Mouse (Mus musculus) thymus, adult 2 months (tissue): ENCODE data around the gene Ctdsp1. TPM values are rescaled to one million over a fixed set of nuclear protein-coding genes. Genes with fewer than 3 reads are reported as not detected.

Source experiments
- DNase-seq: peaks from one replicate; pipeline ENCODE4 v3.0.0; 2021
- H3K27ac ChIP-seq: fragments of 200-500 bp; 2 replicates; pipeline ENCODE4 v1.5.1; 2012; ENCODE audit warnings: low read length, control low read depth; ENCODE audit not compliant: control insufficient read depth, insufficient read depth
- H3K27me3 ChIP-seq: fragments of 200-500 bp; 2 replicates; pipeline ENCODE4 v1.6.1; 2012; ENCODE audit warnings: mild to moderate bottlenecking, low read length, moderate library complexity, mixed read lengths; ENCODE audit not compliant: control insufficient read depth, insufficient read depth
- H3K36me3 ChIP-seq: fragments of 200-500 bp; 2 replicates; pipeline ENCODE4 v1.6.1; 2012; ENCODE audit warnings: mild to moderate bottlenecking, low read length, moderate library complexity; ENCODE audit not compliant: control insufficient read depth, insufficient read depth
- H3K4me1 ChIP-seq: fragments of 200-500 bp; replicated peaks from 2 replicates; pipeline ENCODE4 v1.6.1; 2012; ENCODE audit warnings: low read length; ENCODE audit not compliant: control insufficient read depth, insufficient read depth
- H3K4me3 ChIP-seq: fragments of 200-500 bp; 2 replicates; pipeline ENCODE4 v1.5.1; 2012; ENCODE audit warnings: mild to moderate bottlenecking, low read length, control low read depth, moderate library complexity; ENCODE audit not compliant: control insufficient read depth, insufficient read depth
- CTCF ChIP-seq: fragments of 200-500 bp; IDR thresholded peaks from 2 replicates; pipeline ENCODE4 v1.5.1; 2012; ENCODE audit warnings: mild to moderate bottlenecking, control low read depth, low read length, moderate library complexity, borderline replicate concordance; ENCODE audit not compliant: control insufficient read depth, poor library complexity, insufficient read depth; ENCODE audit errors: extremely low read depth
- POLR2A ChIP-seq: fragments of 200-500 bp; IDR thresholded peaks from 2 replicates; pipeline ENCODE4 v1.6.1; 2012; ENCODE audit warnings: mild to moderate bottlenecking, low read length, control low read depth, moderate library complexity; ENCODE audit not compliant: control insufficient read depth, poor library complexity, insufficient read depth; ENCODE audit errors: extremely low read depth
- WGBS: fragments of 180-500 bp; shearing (Covaris S2); methylation state at CpG from one replicate; pipeline ENCODE4 v1.1.7; 2018; 5-methylcytosine and 5-hydroxymethylcytosine counted together
- polyA plus RNA-seq: library from polyadenylated mRNA; depleted of rRNA; stranded (reverse); fragments of >200 nt; gene quantifications from 2 replicates; pipeline ENCODE4 v1.2.3, GENCODE M21; 2012

Ctdsp1 gene
- polyA plus RNA-seq, 1 experiment: 201 TPM

DNA sequence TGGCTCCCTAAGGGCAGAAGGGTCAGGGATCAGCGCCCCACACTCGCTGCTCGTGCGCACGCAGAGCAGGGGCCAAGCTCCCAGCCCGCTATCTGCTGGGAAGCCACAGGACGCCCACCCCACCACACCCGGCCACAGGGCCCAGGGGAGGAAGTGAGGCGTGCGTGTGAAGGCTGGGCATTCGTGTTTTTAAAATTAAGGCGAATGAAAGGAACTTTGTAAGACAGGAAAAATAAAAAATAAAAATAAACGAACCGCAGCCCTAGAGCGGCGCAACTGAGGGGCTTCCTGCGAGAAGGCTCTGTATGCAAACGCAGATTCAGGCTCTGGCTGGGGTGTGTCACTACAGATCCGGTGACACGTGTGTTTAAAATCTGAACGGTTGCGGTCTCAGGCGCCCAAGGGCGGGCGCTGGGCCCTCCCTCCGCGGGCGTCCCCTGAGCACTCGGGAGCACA, 1.4 kb upstream of the Ctdsp1 start:
- peak; percentile 62 for DNase-seq
- H3K4me3 ChIP-seq: peak overlapping the region; percentile 23
- H3K27ac ChIP-seq: peak overlapping the region; percentile 38; the same call in 1 of the 2 replicates
- peaks cover 40% of the 10 kb centered on the region for H3K4me1 ChIP-seq
- 2% methylated on average over 29 of the region's 29 CpGs for WGBS
- TF ChIP-seq CTCF (no peak), POLR2A (no peak)
- H3K36me3 ChIP-seq: peaks cover 3% of the 10 kb centered on the region
- no peaks in the 10 kb centered on the region for H3K27me3 ChIP-seq

DNA sequence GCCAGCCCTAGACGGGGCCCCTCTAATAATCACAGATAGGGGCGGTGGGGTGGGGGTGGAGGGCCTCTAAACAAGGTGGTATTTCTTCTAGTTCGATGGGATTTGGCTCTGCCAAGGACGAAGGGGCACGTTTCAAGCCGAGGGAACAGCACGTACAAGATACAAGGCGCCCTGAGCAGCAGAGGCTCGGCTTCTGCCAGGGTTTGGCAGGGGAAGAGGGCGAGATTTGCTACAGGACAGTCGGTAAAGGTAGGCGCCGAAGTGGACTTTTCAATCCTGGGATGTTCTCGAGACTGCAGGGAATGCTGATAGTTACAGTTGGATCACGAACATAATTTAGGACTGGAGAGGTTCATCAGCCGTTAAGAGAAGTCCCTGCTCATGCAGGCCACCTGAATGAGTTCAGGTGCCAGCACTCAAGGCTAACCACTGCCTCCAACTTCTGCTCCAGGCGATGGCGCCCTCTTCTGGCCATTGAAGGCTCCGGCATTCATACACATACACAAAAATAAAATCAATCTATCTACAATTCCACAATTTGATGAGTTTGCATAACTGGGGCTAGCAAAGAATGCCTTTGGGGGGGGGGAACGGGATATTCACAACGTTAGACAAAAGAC, 912 bp upstream of the Ctdsp1 start:
- no peaks in the 10 kb centered on the region for H3K27me3 ChIP-seq
- peaks cover 40% of the 10 kb centered on the region for H3K4me1 ChIP-seq
- H3K27ac ChIP-seq: peak overlapping the region; percentile 30; the same call in 1 of the 2 replicates
- DNase-seq: peak; percentile 68
- H3K4me3 ChIP-seq: peak overlapping the region; percentile 23; the same call in 1 of the 2 replicates
- WGBS: 3% methylated on average over 21 of the region's 21 CpGs
- H3K36me3 ChIP-seq: peaks cover 7% of the 10 kb centered on the region
- TF ChIP-seq CTCF: peak; percentile 78
- no peak for TF ChIP-seq POLR2A

DNA sequence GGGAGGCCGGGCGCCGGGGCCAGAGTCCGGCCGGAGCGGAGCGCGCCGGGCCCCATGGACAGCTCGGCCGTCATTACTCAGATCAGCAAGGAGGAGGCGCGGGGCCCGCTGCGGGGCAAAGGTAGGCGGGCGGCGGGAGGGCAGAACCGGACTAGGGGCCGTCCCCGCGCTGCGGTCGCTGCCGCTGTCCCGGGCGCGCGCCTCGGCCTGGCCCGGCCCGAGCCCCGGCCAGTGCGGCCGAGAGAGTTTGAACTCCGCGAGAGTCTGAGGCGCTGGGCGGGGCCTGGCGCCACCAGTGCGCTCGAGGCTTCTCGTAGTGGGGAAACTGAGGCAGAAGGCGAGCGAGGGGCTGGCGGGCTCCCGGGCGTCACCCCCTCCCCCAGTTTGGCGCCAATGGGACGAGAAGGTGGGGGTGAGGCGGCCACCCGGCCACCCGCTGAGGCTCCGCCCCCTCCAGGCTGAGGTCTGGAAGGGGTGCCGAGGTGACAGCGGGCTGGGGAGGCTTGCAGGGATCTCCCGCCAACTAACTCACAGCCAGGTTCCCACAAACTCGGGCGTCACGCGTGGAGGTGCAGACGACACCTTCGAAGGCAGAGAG, 634 bp downstream of the Ctdsp1 start:
- TF ChIP-seq CTCF (no peak), POLR2A (peak; percentile 41; the same call in 1 of the 2 replicates)
- peaks cover 36% of the 10 kb centered on the region for H3K4me1 ChIP-seq
- H3K27me3 ChIP-seq: no peaks in the 10 kb centered on the region
- DNase-seq: peak; percentile 81
- H3K27ac ChIP-seq: peak overlapping the region; percentile 29
- peak overlapping the region; percentile 82 for H3K4me3 ChIP-seq
- H3K36me3 ChIP-seq: peaks cover 7% of the 10 kb centered on the region
- under 1% methylated on average over 62 of the region's 63 CpGs for WGBS

DNA sequence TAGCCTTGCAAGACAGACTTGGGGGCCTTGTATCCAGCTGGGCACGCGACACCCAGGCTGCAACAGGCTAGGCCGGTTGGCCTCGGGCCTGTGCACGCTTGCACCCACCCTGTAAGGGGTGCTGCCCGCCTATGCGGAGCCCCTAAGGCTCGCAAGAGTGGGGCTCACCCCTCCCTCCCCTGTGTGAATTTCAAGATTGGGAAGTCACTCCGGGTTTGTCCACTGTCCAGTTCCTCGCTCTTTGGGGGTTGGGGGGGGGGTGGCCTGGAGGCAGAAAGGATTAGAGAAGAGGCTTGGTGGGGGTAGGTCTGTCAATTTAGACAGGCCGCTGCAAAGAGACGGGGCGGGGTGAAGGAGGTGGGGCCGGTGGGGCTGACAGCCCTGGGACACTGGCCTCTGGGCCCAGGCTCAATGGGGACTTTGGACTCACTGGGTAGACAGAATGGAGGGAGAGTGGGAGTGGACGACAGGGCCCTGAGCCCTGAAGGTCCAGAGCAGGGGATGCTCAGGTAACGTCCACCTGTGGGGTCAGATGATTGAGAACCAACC, 1.2 kb downstream of the Ctdsp1 start:
- 8% methylated on average over 16 of the region's 16 CpGs for WGBS

DNA sequence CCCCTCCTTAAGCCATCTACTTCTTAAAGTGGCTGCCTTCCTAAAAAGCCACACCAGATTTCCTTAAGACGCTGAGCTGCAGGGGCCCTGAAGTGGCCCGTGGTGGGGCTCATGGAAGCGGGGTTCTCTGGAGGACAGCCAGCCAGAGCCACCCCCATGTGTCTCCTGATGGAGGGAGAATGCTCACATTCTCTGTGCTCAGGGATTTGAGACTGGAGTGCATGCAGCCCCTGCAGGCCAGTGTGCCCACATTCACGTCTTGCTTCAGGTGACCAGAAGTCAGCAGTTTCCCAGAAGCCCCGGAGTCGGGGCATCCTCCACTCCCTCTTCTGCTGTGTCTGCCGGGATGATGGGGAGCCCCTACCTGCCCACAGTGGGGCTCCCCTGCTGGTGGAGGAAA, 1.7 kb downstream of the Ctdsp1 start:
- Histone ChIP-seq H3K4me3 (peak overlapping the region; percentile 82; the same call in 1 of the 2 replicates), H3K4me1 (peaks cover 37% of the 10 kb centered on the region), H3K27me3 (no peaks in the 10 kb centered on the region), H3K27ac (no peak overlapping the region; the same call in 1 of the 2 replicates), H3K36me3 (peaks cover 7% of the 10 kb centered on the region)
- no peak for DNase-seq
- 53% methylated on average over 7 of the region's 7 CpGs for WGBS
- TF ChIP-seq POLR2A: no peak
- TF ChIP-seq CTCF: no peak; the same call in 1 of the 2 replicates

More for the DNA sequence above, 1.2 kb downstream of the Ctdsp1 start:
- no peak for TF ChIP-seq CTCF
- TF ChIP-seq POLR2A: no peak
- no peak for DNase-seq
- no peaks in the 10 kb centered on the region for H3K27me3 ChIP-seq
- peaks cover 7% of the 10 kb centered on the region for H3K36me3 ChIP-seq
- H3K4me1 ChIP-seq: peaks cover 34% of the 10 kb centered on the region
- H3K27ac ChIP-seq: no peak overlapping the region; the same call in 1 of the 2 replicates
- peak overlapping the region; percentile 82 for H3K4me3 ChIP-seq

DNA sequence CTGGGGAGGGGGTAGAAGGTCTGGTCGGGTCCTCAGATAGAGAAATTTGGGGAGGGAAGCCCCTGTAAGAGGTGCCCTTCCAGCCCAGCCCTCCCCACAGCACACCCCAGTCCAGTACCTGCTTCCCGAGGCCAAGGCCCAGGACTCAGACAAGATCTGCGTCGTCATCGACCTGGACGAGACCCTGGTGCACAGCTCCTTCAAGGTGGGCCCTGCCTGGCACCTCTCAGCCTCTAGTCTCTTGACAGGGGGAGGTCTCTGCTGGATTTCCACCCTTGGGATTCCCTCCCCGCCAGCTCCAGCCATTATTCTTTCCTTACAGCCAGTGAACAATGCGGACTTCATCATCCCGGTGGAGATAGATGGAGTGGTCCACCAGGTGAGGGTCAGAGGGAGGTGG, 2.4 kb downstream of the Ctdsp1 start:
- no peak overlapping the region for H3K27ac ChIP-seq
- no peak for DNase-seq
- H3K36me3 ChIP-seq: peaks cover 7% of the 10 kb centered on the region
- WGBS: 95% methylated on average over 9 of the region's 9 CpGs
- H3K4me3 ChIP-seq: no peak overlapping the region
- peaks cover 39% of the 10 kb centered on the region for H3K4me1 ChIP-seq
- TF ChIP-seq POLR2A: no peak
- no peak for TF ChIP-seq CTCF
- H3K27me3 ChIP-seq: no peaks in the 10 kb centered on the region
